Mouse (Mus musculus) heart, embryonic 16.5 days (tissue): ENCODE data around the gene 4930562C15Rik. TPM values are rescaled to one million over a fixed set of nuclear protein-coding genes. Genes with fewer than 3 reads are reported as not detected.
"Not testable (repeated sequence)": the region's sequence is repeated elsewhere in the genome, so short reads cannot be mapped to it uniquely, and the experiment has no call there.

Source experiments
- ATAC-seq: fragments of 200-750 bp; cut with Nextera tagmentation; replicated peaks from 2 replicates; pipeline ENCODE4 v1.8.0; 2017; ENCODE audit warnings: moderate number of reproducible peaks; ENCODE audit not compliant: insufficient read depth, low FRiP score; ENCODE audit errors: extremely low read depth
- H3K27ac ChIP-seq: fragments of 300-500 bp; sonication (generic); 2 replicates; pipeline ENCODE4 v1.5.1; 2014; ENCODE audit warnings: mild to moderate bottlenecking, low read length, control low read depth, moderate library complexity
- H3K27me3 ChIP-seq: fragments of 300-500 bp; sonication (generic); 2 replicates; pipeline ENCODE4 v1.6.1; 2014; ENCODE audit warnings: low read length, mixed read lengths; ENCODE audit not compliant: control insufficient read depth, insufficient read depth
- H3K36me3 ChIP-seq: fragments of 300-500 bp; sonication (generic); 2 replicates; pipeline ENCODE4 v1.6.1; 2014; ENCODE audit not compliant: control insufficient read depth, insufficient read depth
- H3K4me1 ChIP-seq: fragments of 300-500 bp; sonication (generic); 2 replicates; pipeline ENCODE4 v1.6.1; 2014; ENCODE audit warnings: low read length, mixed read lengths; ENCODE audit not compliant: control insufficient read depth, insufficient read depth
- H3K4me2 ChIP-seq: fragments of 300-500 bp; sonication (generic); 2 replicates; pipeline ENCODE4 v1.6.1; 2014; ENCODE audit warnings: low read depth, mild to moderate bottlenecking, control low read depth, low read length
- H3K4me3 ChIP-seq: fragments of 300-500 bp; sonication (generic); 2 replicates; pipeline ENCODE4 v1.5.1; 2014; ENCODE audit warnings: mild to moderate bottlenecking, control low read depth, low read length
- H3K9ac ChIP-seq: fragments of 300-500 bp; sonication (generic); 2 replicates; pipeline ENCODE4 v1.6.1; 2014; ENCODE audit warnings: low read length, control low read depth
- H3K9me3 ChIP-seq: fragments of 300-500 bp; sonication (generic); replicated peaks from 2 replicates; pipeline ENCODE4 v1.6.1; 2016; ENCODE audit warnings: low read length; ENCODE audit not compliant: control insufficient read depth
- WGBS: fragments of 180-500 bp; shearing (Covaris S2); extraction: QIAGEN DNeasy Blood & Tissue Kit; methylation state at CpG from one replicate; pipeline ENCODE4 v1.1.7; 2014; 5-methylcytosine and 5-hydroxymethylcytosine counted together
- polyA plus RNA-seq: library from polyadenylated mRNA; unstranded; fragments of >200 nt; fragmentation: Nextera tagmentation; extraction: Ambion mirVana; gene quantifications from 2 replicates; pipeline ENCODE4 v1.2.1, GENCODE M21; 2015

The 4930562C15Rik gene
- polyA plus RNA-seq, result 0.26 and 0.49 TPM in 2 replicates

- Histone ChIP-seq H3K4me2 (no peak within 1 kb of the TSS), H3K4me1 (no peaks in the 10 kb centered on the region), H3K27ac (no peak within 1 kb of the TSS), H3K36me3 (no peaks in the 10 kb centered on the region), H3K9ac (no peak within 1 kb of the TSS), H3K9me3 (no peaks in the 10 kb centered on the region), H3K4me3 (no peak within 1 kb of the TSS), H3K27me3 (no peaks in the 10 kb centered on the region)
- ATAC-seq, result no peak
- 92% methylated on average over 3 of the region's 3 CpGs for WGBS
These were observed at the start of gene 4930562C15Rik for GRCm38 (mm10) chr16:4835191-4835590. Gene 4930562C15Rik, plus strand, starts transcription at chr16:4835416.

- 42% methylated on average over 4 of the region's 4 CpGs for WGBS
- H3K9ac ChIP-seq, result 0 out of 2 replicates have a peak overlapping the region, but pooled peaks have one; percentile 22
These were observed 49.5 kb upstream of the 4930562C15Rik start for GRCm38 (mm10) chr16:4785706-4786105.

GRCm38 (mm10) chr16:4788176-4788575 lies 47.0 kb upstream of the 4930562C15Rik start:
- peak overlapping the region; percentile 91 for H3K9ac ChIP-seq
- peaks cover 3% of the 10 kb centered on the region; the same call in 1 of the 2 replicates for H3K36me3 ChIP-seq
- H3K27ac ChIP-seq, result peak overlapping the region; percentile 44; the same call in 1 of the 2 replicates
- no peaks in the 10 kb centered on the region for H3K9me3 ChIP-seq
- peak overlapping the region; percentile 41 for H3K4me3 ChIP-seq
- no peaks in the 10 kb centered on the region for H3K27me3 ChIP-seq
- peaks cover 51% of the 10 kb centered on the region for H3K4me1 ChIP-seq
- ATAC-seq, result no peak
- H3K4me2 ChIP-seq, result peak overlapping the region; percentile 87

More at GRCm38 (mm10) chr16:4785706-4786105, 49.5 kb upstream of the 4930562C15Rik start:
- Histone ChIP-seq H3K9me3 (no peaks in the 10 kb centered on the region), H3K4me1 (peaks cover 76% of the 10 kb centered on the region), H3K4me3 (no peak overlapping the region), H3K36me3 (peaks cover 4% of the 10 kb centered on the region; the same call in 1 of the 2 replicates), H3K27me3 (no peaks in the 10 kb centered on the region), H3K4me2 (peak overlapping the region; percentile 39; the same call in 1 of the 2 replicates), H3K27ac (peak overlapping the region; percentile 69)
- no peak for ATAC-seq

GRCm38 (mm10) chr16:4789311-4789768 lies 45.9 kb upstream of the 4930562C15Rik start:
- ATAC-seq, result peak; percentile 40
- Histone ChIP-seq H3K27me3 (no peaks in the 10 kb centered on the region), H3K4me3 (peak overlapping the region; percentile 82), H3K4me1 (peaks cover 40% of the 10 kb centered on the region), H3K27ac (peak overlapping the region; percentile 94), H3K36me3 (no peaks in the 10 kb centered on the region), H3K9me3 (no peaks in the 10 kb centered on the region), H3K4me2 (peak overlapping the region; percentile 87), H3K9ac (peak overlapping the region; percentile 91)
- WGBS, result under 1% methylated on average over 29 of the region's 29 CpGs

GRCm38 (mm10) chr16:4789810-4790559 lies 45.2 kb upstream of the 4930562C15Rik start, which contains the start of gene Cdip1:
Gene Cdip1, minus strand, starts transcription at chr16:4790292.
- peak within 1 kb of the TSS; percentile 87 for H3K4me2 ChIP-seq
- ATAC-seq, result peak; percentile 97
- no peaks in the 10 kb centered on the region for H3K9me3 ChIP-seq
- H3K36me3 ChIP-seq, result no peaks in the 10 kb centered on the region
- peak within 1 kb of the TSS; percentile 94 for H3K27ac ChIP-seq
- peak within 1 kb of the TSS; percentile 82 for H3K4me3 ChIP-seq
- H3K4me1 ChIP-seq, result peaks cover 33% of the 10 kb centered on the region
- WGBS, result 1% methylated on average over 51 of the region's 51 CpGs
- H3K9ac ChIP-seq, result peak within 1 kb of the TSS; percentile 91
- H3K27me3 ChIP-seq, result no peaks in the 10 kb centered on the region

- no peak overlapping the region for H3K9ac ChIP-seq
- no peak for ATAC-seq
- H3K9me3 ChIP-seq, result no peaks in the 10 kb centered on the region
- no peaks in the 10 kb centered on the region for H3K27me3 ChIP-seq
- WGBS, result 53% methylated on average over 2 of the region's 2 CpGs
- no peak overlapping the region for H3K4me3 ChIP-seq
- no peak overlapping the region for H3K4me2 ChIP-seq
- no peaks in the 10 kb centered on the region for H3K36me3 ChIP-seq
- peaks cover 20% of the 10 kb centered on the region for H3K4me1 ChIP-seq
- H3K27ac ChIP-seq, result no peak overlapping the region
These were observed 43.9 kb upstream of the 4930562C15Rik start for GRCm38 (mm10) chr16:4791332-4791731.

DNA sequence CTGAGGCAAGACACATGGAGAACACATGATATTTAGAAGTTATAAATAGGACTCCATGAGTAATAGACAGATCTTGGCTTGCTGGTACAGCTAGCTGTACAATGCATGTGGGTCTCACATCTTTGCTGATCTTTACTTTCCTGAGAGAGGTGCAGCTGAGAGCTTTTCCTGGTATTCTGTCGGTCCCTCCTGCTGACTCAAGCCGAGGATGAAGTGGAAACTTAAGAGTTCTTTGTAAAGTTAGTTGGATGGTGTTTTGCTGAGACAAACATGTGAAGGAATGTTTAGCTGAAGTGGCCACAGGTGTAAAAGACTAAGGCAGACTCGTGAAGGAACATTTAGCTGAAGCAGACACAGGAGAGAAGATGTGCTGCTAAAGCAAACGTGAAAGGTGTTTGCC lies 38.6 kb upstream of the 4930562C15Rik start:
- no peak overlapping the region for H3K9ac ChIP-seq
- WGBS, result 78% methylated on average over 4 of the region's 4 CpGs
- H3K9me3 ChIP-seq, result no peaks in the 10 kb centered on the region; the same call in 1 of the 2 replicates
- H3K4me3 ChIP-seq, result no peak overlapping the region
- no peak overlapping the region for H3K27ac ChIP-seq
- H3K27me3 ChIP-seq, result no peaks in the 10 kb centered on the region
- no peaks in the 10 kb centered on the region for H3K36me3 ChIP-seq
- ATAC-seq, result no peak
- no peaks in the 10 kb centered on the region for H3K4me1 ChIP-seq
- no peak overlapping the region for H3K4me2 ChIP-seq

GRCm38 (mm10) chr16:4818349-4818748 lies 16.9 kb upstream of the 4930562C15Rik start:
- Histone ChIP-seq H3K4me2 (no peak overlapping the region), H3K27ac (no peak overlapping the region), H3K4me3 (no peak overlapping the region), H3K36me3 (no peaks in the 10 kb centered on the region), H3K27me3 (no peaks in the 10 kb centered on the region), H3K9me3 (peaks cover 15% of the 10 kb centered on the region), H3K4me1 (no peaks in the 10 kb centered on the region), H3K9ac (no peak overlapping the region)
- no peak for ATAC-seq
- 81% methylated on average over 3 of the region's 3 CpGs for WGBS

- peaks cover 13% of the 10 kb centered on the region for H3K9me3 ChIP-seq
- H3K4me3 ChIP-seq, H3K36me3 ChIP-seq, ATAC-seq, H3K27me3 ChIP-seq, H3K27ac ChIP-seq, H3K4me2 ChIP-seq, H3K4me1 ChIP-seq, H3K9ac ChIP-seq: not testable (repeated sequence)
- 70% methylated on average over 5 of the region's 5 CpGs for WGBS
These were observed 10.8 kb upstream of the 4930562C15Rik start for GRCm38 (mm10) chr16:4824466-4824865.
